Mouse (Mus musculus) olfactory bulb, adult 2 months (tissue): ENCODE measurements around the gene Ldlrad3.

Source experiments
- CTCF ChIP-seq: fragments of 200-500 bp; IDR thresholded peaks from 2 replicates; pipeline ENCODE4 v1.5.1; 2012; ENCODE audit warnings: low read depth, mild to moderate bottlenecking, low read length, moderate library complexity; ENCODE audit not compliant: insufficient read depth
- POLR2A ChIP-seq: fragments of 200-500 bp; IDR thresholded peaks from 2 replicates; pipeline ENCODE4 v1.6.1; 2012; ENCODE audit warnings: mild to moderate bottlenecking, low read depth, low read length, moderate library complexity; ENCODE audit not compliant: insufficient read depth

DNA sequence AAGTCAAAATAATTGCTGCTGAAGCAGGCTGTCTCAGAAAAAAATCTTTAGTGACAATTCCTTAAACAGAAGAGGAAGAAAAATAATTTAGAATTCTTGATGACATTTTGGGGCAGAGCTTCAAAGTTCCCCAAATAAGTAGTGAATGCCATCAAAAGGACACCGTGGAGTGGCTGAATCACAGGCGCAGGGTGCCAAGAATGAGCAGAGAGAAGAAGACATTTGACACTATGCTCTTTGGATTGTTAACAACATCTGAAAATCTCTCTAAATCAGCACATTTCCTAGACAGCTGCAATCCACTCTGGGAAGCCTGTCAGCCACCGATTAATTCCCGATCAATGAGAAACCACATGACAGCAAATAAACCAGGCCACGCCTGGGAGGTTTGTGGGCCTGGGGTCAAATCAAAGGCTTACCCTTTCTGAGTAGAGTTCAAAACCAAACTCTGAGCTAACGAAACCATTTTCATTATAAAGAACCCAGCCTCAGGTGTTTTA lies 176.4 kb downstream of the Ldlrad3 start:
- no peak for TF ChIP-seq POLR2A
- no peak for TF ChIP-seq CTCF
